Mouse (Mus musculus): ENCODE results near the gene Tmem87a.

DNA sequence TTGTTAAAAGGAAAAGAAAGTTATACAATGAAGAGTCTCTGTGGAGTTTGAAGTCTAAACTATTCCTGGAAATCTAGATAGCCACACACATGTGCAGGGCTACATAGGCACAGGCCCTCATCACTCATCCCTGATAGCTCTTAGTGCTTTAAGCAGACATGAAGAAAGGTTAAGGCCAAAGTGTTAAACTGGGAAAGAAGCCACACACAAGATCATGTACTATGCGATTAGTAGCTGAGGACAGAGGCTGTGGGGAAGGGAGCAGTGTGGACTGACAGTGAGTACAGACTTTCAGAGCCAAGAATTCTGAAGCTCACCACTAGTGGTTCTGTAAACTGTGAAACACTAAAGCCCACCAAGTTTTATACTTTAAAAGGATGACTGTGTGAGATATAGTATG lies 13.0 kb downstream of the Tmem87a start:
- no peak for TF ChIP-seq ZC3H11A (IDR thresholded peaks at IDR 0.05; ENCODE audit: borderline replicate concordance, low read depth, low read length)
- TF ChIP-seq ZNF384 (IDR thresholded peaks at IDR 0.05; ENCODE audit: low read depth, low read length): no peak
- no peak for TF ChIP-seq HCFC1 (IDR thresholded peaks at IDR 0.05; ENCODE audit: borderline replicate concordance, insufficient read depth, low read length)
- no peak for TF ChIP-seq MAFK (IDR thresholded peaks at IDR 0.05; ENCODE audit: insufficient read depth, low read depth, low read length)
- TF ChIP-seq CHD2 (IDR thresholded peaks at IDR 0.05; ENCODE audit: low read depth, low read length): no peak
